Mouse (Mus musculus): ENCODE data around the gene Itprip. TPM values are rescaled to one million over a fixed set of nuclear protein-coding genes. Genes with fewer than 3 reads are reported as not detected.
A peak's percentile ranks its signal among the peaks of the same experiment; 100 is the strongest.

Gene Itprip
- polyA plus RNA-seq, 1 experiment from 2014 or later = 4.3 TPM

- ATAC-seq (ENCODE audit: low read depth) = no peak
- H3K36me3 ChIP-seq (ENCODE audit: control insufficient read depth, insufficient read depth) = no peaks in the 10 kb centered on the region
- H3K9me3 ChIP-seq (replicated peaks; ENCODE audit: control insufficient read depth, low read length) = no peaks in the 10 kb centered on the region
- H3K27me3 ChIP-seq (ENCODE audit: control insufficient read depth, insufficient read depth, low read depth, low read length) = peaks cover 17% of the 10 kb centered on the region
- 61% methylated on average over 11 of the region's 11 CpGs for WGBS (ENCODE audit: insufficient replicate concordance)
- H3K4me1 ChIP-seq (ENCODE audit: control insufficient read depth, low read depth, low read length) = peaks cover 6% of the 10 kb centered on the region
- no peak overlapping the region for H3K4me3 ChIP-seq (ENCODE audit: low read depth, low read length)
- no peak overlapping the region for H3K27ac ChIP-seq (ENCODE audit: low read length)
- H3K4me2 ChIP-seq (ENCODE audit: low read depth, low read length) = no peak overlapping the region
- H3K9ac ChIP-seq (ENCODE audit: low read depth, low read length) = no peak overlapping the region
Observed at GRCm38 (mm10) chr19:47936490-47936889, 17.4 kb upstream of the Itprip start.

- Histone ChIP-seq H3K4me3 (ENCODE audit: low read depth, low read length) (no peak overlapping the region), H3K36me3 (ENCODE audit: control insufficient read depth, insufficient read depth) (no peaks in the 10 kb centered on the region), H3K4me2 (ENCODE audit: low read depth, low read length) (no peak overlapping the region), H3K4me1 (ENCODE audit: control insufficient read depth, low read depth, low read length) (peaks cover 6% of the 10 kb centered on the region), H3K9ac (ENCODE audit: low read depth, low read length) (no peak overlapping the region), H3K27ac (ENCODE audit: low read length) (no peak overlapping the region), H3K9me3 (replicated peaks; ENCODE audit: control insufficient read depth, low read length) (no peaks in the 10 kb centered on the region), H3K27me3 (ENCODE audit: control insufficient read depth, insufficient read depth, low read depth, low read length) (peaks cover 17% of the 10 kb centered on the region)
- 70% methylated on average over 6 of the region's 6 CpGs for WGBS (ENCODE audit: insufficient replicate concordance)
- no peak for ATAC-seq (ENCODE audit: low read depth)
Observed at GRCm38 (mm10) chr19:47935530-47935929, 16.4 kb upstream of the Itprip start.

- H3K4me2 ChIP-seq (ENCODE audit: low read depth, low read length) = no peak overlapping the region
- 68% methylated on average over 16 of the region's 16 CpGs for WGBS (ENCODE audit: insufficient replicate concordance)
- peaks cover 17% of the 10 kb centered on the region for H3K27me3 ChIP-seq (ENCODE audit: control insufficient read depth, insufficient read depth, low read depth, low read length)
- peaks cover 6% of the 10 kb centered on the region for H3K4me1 ChIP-seq (ENCODE audit: control insufficient read depth, low read depth, low read length)
- no peak overlapping the region for H3K4me3 ChIP-seq (ENCODE audit: low read depth, low read length)
- no peak overlapping the region for H3K9ac ChIP-seq (ENCODE audit: low read depth, low read length)
- H3K27ac ChIP-seq (ENCODE audit: low read length) = no peak overlapping the region
- no peaks in the 10 kb centered on the region for H3K36me3 ChIP-seq (ENCODE audit: control insufficient read depth, insufficient read depth)
- no peak for ATAC-seq (ENCODE audit: low read depth)
- no peaks in the 10 kb centered on the region for H3K9me3 ChIP-seq (replicated peaks; ENCODE audit: control insufficient read depth, low read length)
Observed at GRCm38 (mm10) chr19:47934636-47935238, 15.6 kb upstream of the Itprip start.

- Histone ChIP-seq H3K9me3 (replicated peaks; ENCODE audit: control insufficient read depth, low read length) (no peaks in the 10 kb centered on the region), H3K9ac (ENCODE audit: low read depth, low read length) (no peak overlapping the region), H3K4me3 (ENCODE audit: low read depth, low read length) (no peak overlapping the region), H3K36me3 (ENCODE audit: control insufficient read depth, insufficient read depth) (no peaks in the 10 kb centered on the region), H3K4me1 (ENCODE audit: control insufficient read depth, low read depth, low read length) (peaks cover 6% of the 10 kb centered on the region), H3K27me3 (ENCODE audit: control insufficient read depth, insufficient read depth, low read depth, low read length) (peaks cover 17% of the 10 kb centered on the region), H3K4me2 (ENCODE audit: low read depth, low read length) (no peak overlapping the region), H3K27ac (ENCODE audit: low read length) (no peak overlapping the region)
- ATAC-seq (ENCODE audit: low read depth) = no peak
- WGBS (ENCODE audit: insufficient replicate concordance) = 73% methylated on average over 8 of the region's 8 CpGs
Observed at GRCm38 (mm10) chr19:47934146-47934545, 15.0 kb upstream of the Itprip start.

GRCm38 (mm10) chr19:47931982-47932638 lies 13.0 kb upstream of the Itprip start:
- ATAC-seq (ENCODE audit: low read depth) = no peak

GRCm38 (mm10) chr19:47929043-47929442 lies 9.9 kb upstream of the Itprip start:
- H3K9me3 ChIP-seq (replicated peaks; ENCODE audit: control insufficient read depth, low read length) = no peaks in the 10 kb centered on the region
- H3K9ac ChIP-seq (ENCODE audit: low read depth, low read length) = no peak overlapping the region
- no peaks in the 10 kb centered on the region for H3K4me1 ChIP-seq (ENCODE audit: control insufficient read depth, low read depth, low read length)
- no peaks in the 10 kb centered on the region for H3K27me3 ChIP-seq (ENCODE audit: control insufficient read depth, insufficient read depth, low read depth, low read length)
- H3K4me3 ChIP-seq (ENCODE audit: low read depth, low read length) = no peak overlapping the region
- no peak overlapping the region for H3K27ac ChIP-seq (ENCODE audit: low read length)
- ATAC-seq (ENCODE audit: low read depth) = no peak
- WGBS (ENCODE audit: insufficient replicate concordance) = 69% methylated on average over 4 of the region's 4 CpGs
- no peak overlapping the region for H3K4me2 ChIP-seq (ENCODE audit: low read depth, low read length)
- no peaks in the 10 kb centered on the region for H3K36me3 ChIP-seq (ENCODE audit: control insufficient read depth, insufficient read depth)

More at GRCm38 (mm10) chr19:47931982-47932638, 13.0 kb upstream of the Itprip start:
- H3K9me3 ChIP-seq (replicated peaks; ENCODE audit: control insufficient read depth, low read length) = no peaks in the 10 kb centered on the region
- H3K27ac ChIP-seq (ENCODE audit: low read length) = no peak overlapping the region
- no peaks in the 10 kb centered on the region for H3K36me3 ChIP-seq (ENCODE audit: control insufficient read depth, insufficient read depth)
- H3K4me2 ChIP-seq (ENCODE audit: low read depth, low read length) = no peak overlapping the region
- no peak overlapping the region for H3K4me3 ChIP-seq (ENCODE audit: low read depth, low read length)
- WGBS (ENCODE audit: insufficient replicate concordance) = 32% methylated on average over 7 of the region's 7 CpGs
- H3K27me3 ChIP-seq (ENCODE audit: control insufficient read depth, insufficient read depth, low read depth, low read length) = no peaks in the 10 kb centered on the region; the same call in 1 of the 2 replicates
- H3K9ac ChIP-seq (ENCODE audit: low read depth, low read length) = no peak overlapping the region
- no peaks in the 10 kb centered on the region; the same call in 1 of the 2 replicates for H3K4me1 ChIP-seq (ENCODE audit: control insufficient read depth, low read depth, low read length)

- no peaks in the 10 kb centered on the region for H3K27me3 ChIP-seq (ENCODE audit: control insufficient read depth, insufficient read depth, low read depth, low read length)
- H3K27ac ChIP-seq (ENCODE audit: low read length) = no peak overlapping the region
- no peaks in the 10 kb centered on the region for H3K9me3 ChIP-seq (replicated peaks; ENCODE audit: control insufficient read depth, low read length)
- no peak overlapping the region for H3K4me2 ChIP-seq (ENCODE audit: low read depth, low read length)
- WGBS (ENCODE audit: insufficient replicate concordance) = 42% methylated on average over 2 of the region's 2 CpGs
- H3K4me1 ChIP-seq (ENCODE audit: control insufficient read depth, low read depth, low read length) = no peaks in the 10 kb centered on the region
- no peaks in the 10 kb centered on the region for H3K36me3 ChIP-seq (ENCODE audit: control insufficient read depth, insufficient read depth)
- no peak for ATAC-seq (ENCODE audit: low read depth)
- H3K9ac ChIP-seq (ENCODE audit: low read depth, low read length) = no peak overlapping the region
- no peak overlapping the region for H3K4me3 ChIP-seq (ENCODE audit: low read depth, low read length)
Observed at GRCm38 (mm10) chr19:47927032-47927431, 7.9 kb upstream of the Itprip start.

- H3K4me3 ChIP-seq (ENCODE audit: low read depth, low read length) = no peak overlapping the region
- no peaks in the 10 kb centered on the region for H3K36me3 ChIP-seq (ENCODE audit: control insufficient read depth, insufficient read depth)
- WGBS (ENCODE audit: insufficient replicate concordance) = 62% methylated on average over 7 of the region's 7 CpGs
- H3K9ac ChIP-seq (ENCODE audit: low read depth, low read length) = no peak overlapping the region
- no peak overlapping the region for H3K27ac ChIP-seq (ENCODE audit: low read length)
- H3K4me1 ChIP-seq (ENCODE audit: control insufficient read depth, low read depth, low read length) = no peaks in the 10 kb centered on the region
- no peak for ATAC-seq (ENCODE audit: low read depth)
- H3K4me2 ChIP-seq (ENCODE audit: low read depth, low read length) = no peak overlapping the region
- no peaks in the 10 kb centered on the region for H3K9me3 ChIP-seq (replicated peaks; ENCODE audit: control insufficient read depth, low read length)
- no peaks in the 10 kb centered on the region for H3K27me3 ChIP-seq (ENCODE audit: control insufficient read depth, insufficient read depth, low read depth, low read length)
Observed at GRCm38 (mm10) chr19:47925819-47926218, 6.7 kb upstream of the Itprip start.

- peak overlapping the region; percentile 42 for H3K9ac ChIP-seq (ENCODE audit: low read depth, low read length)
- WGBS (ENCODE audit: insufficient replicate concordance) = 5% methylated on average over 8 of the region's 8 CpGs
- H3K36me3 ChIP-seq (ENCODE audit: control insufficient read depth, insufficient read depth) = no peaks in the 10 kb centered on the region
- H3K9me3 ChIP-seq (replicated peaks; ENCODE audit: control insufficient read depth, low read length) = no peaks in the 10 kb centered on the region
- H3K4me1 ChIP-seq (ENCODE audit: control insufficient read depth, low read depth, low read length) = peaks cover 18% of the 10 kb centered on the region
- no peak for ATAC-seq (ENCODE audit: low read depth)
- peak overlapping the region; percentile 87 for H3K4me2 ChIP-seq (ENCODE audit: low read depth, low read length)
- H3K4me3 ChIP-seq (ENCODE audit: low read depth, low read length) = peak overlapping the region; percentile 81
- peak overlapping the region; percentile 68; the same call in 1 of the 2 replicates for H3K27ac ChIP-seq (ENCODE audit: low read length)
- no peaks in the 10 kb centered on the region for H3K27me3 ChIP-seq (ENCODE audit: control insufficient read depth, insufficient read depth, low read depth, low read length)
Observed at GRCm38 (mm10) chr19:47919966-47920375, 872 bp upstream of the Itprip start.

Data from liver, embryonic 16.5 days (tissue).